ENCODE assay signal across 23 mouse cellular contexts in the genomic region with DNA sequence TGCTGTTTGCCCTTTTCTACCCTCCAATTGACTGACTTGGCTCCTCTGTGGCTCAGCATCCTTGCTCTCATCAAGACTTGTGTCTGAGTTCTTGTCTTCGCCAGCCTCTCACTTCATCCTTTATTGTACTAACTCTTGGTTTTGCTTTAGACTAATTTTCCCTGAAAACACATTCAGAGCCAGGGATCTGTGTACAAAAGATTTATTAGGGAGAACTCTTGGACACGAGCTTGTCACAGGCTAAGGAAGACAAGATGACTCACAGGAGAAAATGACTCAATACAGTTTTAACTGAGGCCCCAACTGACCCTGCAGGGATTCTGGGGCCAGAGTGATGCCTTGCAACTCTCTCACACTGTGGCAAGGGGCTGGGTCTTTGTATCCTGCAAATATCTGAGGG.
"Had no signal": no experiment of that assay in that cellular context is flagged by ENCODE, and none has a peak within 500 bp of the region (broad histone marks: within the 10 kb centered on the region; RNA-seq: fewer than 3 reads in every experiment).

No protein-coding gene starts in this region.

- ATAC-seq: liver, embryonic 12.5 days; midbrain, embryonic 13.5 days; midbrain, embryonic 16.5 days had no signal

- H3K4me3 ChIP-seq: left cerebral cortex, adult 2 months; limb, embryonic 13.5 days; liver, embryonic 12.5 days; liver, embryonic 15.5 days; lung, embryonic 15.5 days; megakaryocyte, embryonic 14.5 days; midbrain, embryonic 10.5 days; midbrain, embryonic 13.5 days; myocyte; neural tube, embryonic 13.5 days had no signal

- H3K9ac ChIP-seq: limb, embryonic 13.5 days; liver, embryonic 12.5 days; liver, embryonic 15.5 days; lung, embryonic 15.5 days; midbrain, embryonic 13.5 days; neural tube, embryonic 13.5 days had no signal

- DNase-seq: kidney, adult 9 months; kidney, postnatal 14 days; kidney, postnatal 4 days; layer of hippocampus, postnatal 36 days; left cerebral cortex, postnatal 4 days; liver; lung, adult 18-20 months; lung, postnatal 10 days; lung, postnatal 36 days; retina, postnatal 1 day; thymus, adult 18-20 months; thymus, postnatal 36 days had no signal

- H3K4me2 ChIP-seq: limb, embryonic 13.5 days; liver, embryonic 12.5 days; liver, embryonic 15.5 days; lung, embryonic 15.5 days; midbrain, embryonic 13.5 days; neural tube, embryonic 13.5 days had no signal

- H3K9me3 ChIP-seq: limb, embryonic 13.5 days; liver, embryonic 12.5 days; liver, embryonic 15.5 days; lung, embryonic 15.5 days; megakaryocyte, embryonic 14.5 days; midbrain, embryonic 10.5 days; midbrain, embryonic 13.5 days had no signal

- H3K27ac ChIP-seq: left cerebral cortex, adult 2 months; limb, embryonic 13.5 days; liver, embryonic 12.5 days; liver, embryonic 15.5 days; lung, embryonic 15.5 days; midbrain, embryonic 10.5 days; midbrain, embryonic 13.5 days; neural tube, embryonic 13.5 days had no signal

- H3K4me1 ChIP-seq: liver, embryonic 12.5 days; liver, embryonic 15.5 days; lung, embryonic 15.5 days; megakaryocyte, embryonic 14.5 days had no signal

- H3K36me3 ChIP-seq: limb, embryonic 13.5 days; liver, embryonic 12.5 days; liver, embryonic 15.5 days; lung, embryonic 15.5 days; midbrain, embryonic 10.5 days; midbrain, embryonic 13.5 days; neural tube, embryonic 13.5 days had no signal

- H3K27me3 ChIP-seq: limb, embryonic 13.5 days; liver, embryonic 12.5 days; liver, embryonic 15.5 days; lung, embryonic 15.5 days; midbrain, embryonic 13.5 days; neural tube, embryonic 13.5 days had no signal
